Mouse (Mus musculus): ENCODE data around the gene Map10. TPM values are rescaled to one million over a fixed set of nuclear protein-coding genes. Genes with fewer than 3 reads are reported as not detected.

The Map10 gene
- polyA plus RNA-seq, 1 experiment from 2014 or later: 4.3 TPM

GRCm38 (mm10) chr8:125645757-125646478 lies 23.7 kb upstream of the Map10 start:
- Histone ChIP-seq H3K27me3 (ENCODE audit: control insufficient read depth, insufficient read depth, low read length) (no peaks in the 10 kb centered on the region), H3K36me3 (ENCODE audit: control insufficient read depth, insufficient read depth, low read length) (no peaks in the 10 kb centered on the region), H3K4me1 (ENCODE audit: control insufficient read depth, insufficient read depth, low read length) (0 out of 2 replicates have a peak, but pooled peaks cover 5% of the 10 kb centered on the region), H3K4me2 (ENCODE audit: low read depth, low read length) (no peak overlapping the region), H3K4me3 (replicated peaks; ENCODE audit: low read length) (no peak overlapping the region), H3K27ac (ENCODE audit: low read length) (no peak overlapping the region), H3K9ac (ENCODE audit: low read length) (no peak overlapping the region), H3K9me3 (replicated peaks; ENCODE audit: control insufficient read depth, low read length) (no peaks in the 10 kb centered on the region)
- WGBS: 56% methylated on average over 10 of the region's 10 CpGs
- no peak for ATAC-seq (ENCODE audit: insufficient read depth, low FRiP score)

GRCm38 (mm10) chr8:125649447-125649846 lies 20.2 kb upstream of the Map10 start:
- Histone ChIP-seq H3K4me2 (ENCODE audit: low read depth, low read length) (no peak overlapping the region), H3K27me3 (ENCODE audit: control insufficient read depth, insufficient read depth, low read length) (no peaks in the 10 kb centered on the region), H3K36me3 (ENCODE audit: control insufficient read depth, insufficient read depth, low read length) (no peaks in the 10 kb centered on the region), H3K27ac (ENCODE audit: low read length) (no peak overlapping the region), H3K4me3 (replicated peaks; ENCODE audit: low read length) (no peak overlapping the region), H3K9ac (ENCODE audit: low read length) (no peak overlapping the region), H3K4me1 (ENCODE audit: control insufficient read depth, insufficient read depth, low read length) (no peaks in the 10 kb centered on the region), H3K9me3 (replicated peaks; ENCODE audit: control insufficient read depth, low read length) (no peaks in the 10 kb centered on the region)
- no peak for ATAC-seq (ENCODE audit: insufficient read depth, low FRiP score)
- WGBS: 75% methylated on average over 4 of the region's 4 CpGs

- Histone ChIP-seq H3K9ac (ENCODE audit: low read length) (no peak overlapping the region), H3K4me3 (replicated peaks; ENCODE audit: low read length) (no peak overlapping the region), H3K27ac (ENCODE audit: low read length) (no peak overlapping the region), H3K36me3 (ENCODE audit: control insufficient read depth, insufficient read depth, low read length) (no peaks in the 10 kb centered on the region), H3K4me1 (ENCODE audit: control insufficient read depth, insufficient read depth, low read length) (no peaks in the 10 kb centered on the region), H3K9me3 (replicated peaks; ENCODE audit: control insufficient read depth, low read length) (no peaks in the 10 kb centered on the region), H3K4me2 (ENCODE audit: low read depth, low read length) (no peak overlapping the region), H3K27me3 (ENCODE audit: control insufficient read depth, insufficient read depth, low read length) (no peaks in the 10 kb centered on the region)
- ATAC-seq (ENCODE audit: insufficient read depth, low FRiP score): no peak
- WGBS: 87% methylated on average over 2 of the region's 2 CpGs
Measured at GRCm38 (mm10) chr8:125654821-125655220, 14.8 kb upstream of the Map10 start.

- no peaks in the 10 kb centered on the region for H3K36me3 ChIP-seq (ENCODE audit: control insufficient read depth, insufficient read depth, low read length)
- WGBS: 87% methylated on average over 5 of the region's 5 CpGs
- no peak overlapping the region for H3K27ac ChIP-seq (ENCODE audit: low read length)
- H3K4me3 ChIP-seq (replicated peaks; ENCODE audit: low read length): no peak overlapping the region
- no peak overlapping the region for H3K9ac ChIP-seq (ENCODE audit: low read length)
- H3K9me3 ChIP-seq (replicated peaks; ENCODE audit: control insufficient read depth, low read length): no peaks in the 10 kb centered on the region
- H3K4me2 ChIP-seq (ENCODE audit: low read depth, low read length): no peak overlapping the region
- no peaks in the 10 kb centered on the region for H3K4me1 ChIP-seq (ENCODE audit: control insufficient read depth, insufficient read depth, low read length)
- no peaks in the 10 kb centered on the region for H3K27me3 ChIP-seq (ENCODE audit: control insufficient read depth, insufficient read depth, low read length)
- no peak for ATAC-seq (ENCODE audit: insufficient read depth, low FRiP score)
Measured at GRCm38 (mm10) chr8:125658508-125658907, 11.1 kb upstream of the Map10 start.

GRCm38 (mm10) chr8:125658926-125659325 lies 10.7 kb upstream of the Map10 start:
- H3K4me2 ChIP-seq (ENCODE audit: low read depth, low read length): no peak overlapping the region
- 76% methylated on average over 4 of the region's 4 CpGs for WGBS

GRCm38 (mm10) chr8:125660397-125660796 lies 9.2 kb upstream of the Map10 start:
- H3K27ac ChIP-seq (ENCODE audit: low read length): no peak overlapping the region
- H3K4me3 ChIP-seq (replicated peaks; ENCODE audit: low read length): no peak overlapping the region
- H3K36me3 ChIP-seq (ENCODE audit: control insufficient read depth, insufficient read depth, low read length): no peaks in the 10 kb centered on the region
- 72% methylated on average over 6 of the region's 6 CpGs for WGBS
- H3K4me2 ChIP-seq (ENCODE audit: low read depth, low read length): no peak overlapping the region
- H3K4me1 ChIP-seq (ENCODE audit: control insufficient read depth, insufficient read depth, low read length): no peaks in the 10 kb centered on the region
- H3K9ac ChIP-seq (ENCODE audit: low read length): no peak overlapping the region
- ATAC-seq (ENCODE audit: insufficient read depth, low FRiP score): no peak
- no peaks in the 10 kb centered on the region for H3K27me3 ChIP-seq (ENCODE audit: control insufficient read depth, insufficient read depth, low read length)
- H3K9me3 ChIP-seq (replicated peaks; ENCODE audit: control insufficient read depth, low read length): no peaks in the 10 kb centered on the region

More at GRCm38 (mm10) chr8:125658926-125659325, 10.7 kb upstream of the Map10 start:
- Histone ChIP-seq H3K9me3 (replicated peaks; ENCODE audit: control insufficient read depth, low read length) (no peaks in the 10 kb centered on the region), H3K4me1 (ENCODE audit: control insufficient read depth, insufficient read depth, low read length) (no peaks in the 10 kb centered on the region), H3K27ac (ENCODE audit: low read length) (no peak overlapping the region), H3K9ac (ENCODE audit: low read length) (no peak overlapping the region), H3K4me3 (replicated peaks; ENCODE audit: low read length) (no peak overlapping the region), H3K36me3 (ENCODE audit: control insufficient read depth, insufficient read depth, low read length) (no peaks in the 10 kb centered on the region), H3K27me3 (ENCODE audit: control insufficient read depth, insufficient read depth, low read length) (no peaks in the 10 kb centered on the region)
- ATAC-seq (ENCODE audit: insufficient read depth, low FRiP score): no peak

- no peak overlapping the region for H3K9ac ChIP-seq (ENCODE audit: low read length)
- no peak overlapping the region for H3K4me3 ChIP-seq (replicated peaks; ENCODE audit: low read length)
- H3K4me1 ChIP-seq (ENCODE audit: control insufficient read depth, insufficient read depth, low read length): no peaks in the 10 kb centered on the region
- 84% methylated on average over 12 of the region's 13 CpGs for WGBS
- no peaks in the 10 kb centered on the region for H3K27me3 ChIP-seq (ENCODE audit: control insufficient read depth, insufficient read depth, low read length)
- ATAC-seq (ENCODE audit: insufficient read depth, low FRiP score): no peak
- no peaks in the 10 kb centered on the region for H3K9me3 ChIP-seq (replicated peaks; ENCODE audit: control insufficient read depth, low read length)
- H3K4me2 ChIP-seq (ENCODE audit: low read depth, low read length): no peak overlapping the region
- H3K36me3 ChIP-seq (ENCODE audit: control insufficient read depth, insufficient read depth, low read length): no peaks in the 10 kb centered on the region
- H3K27ac ChIP-seq (ENCODE audit: low read length): no peak overlapping the region
Measured at GRCm38 (mm10) chr8:125661958-125662668, 7.5 kb upstream of the Map10 start.

- ATAC-seq (ENCODE audit: insufficient read depth, low FRiP score): no peak
- Histone ChIP-seq H3K4me2 (ENCODE audit: low read depth, low read length) (no peak overlapping the region), H3K27me3 (ENCODE audit: control insufficient read depth, insufficient read depth, low read length) (no peaks in the 10 kb centered on the region), H3K27ac (ENCODE audit: low read length) (no peak overlapping the region), H3K36me3 (ENCODE audit: control insufficient read depth, insufficient read depth, low read length) (no peaks in the 10 kb centered on the region), H3K4me1 (ENCODE audit: control insufficient read depth, insufficient read depth, low read length) (no peaks in the 10 kb centered on the region), H3K4me3 (replicated peaks; ENCODE audit: low read length) (no peak overlapping the region), H3K9ac (ENCODE audit: low read length) (no peak overlapping the region), H3K9me3 (replicated peaks; ENCODE audit: control insufficient read depth, low read length) (no peaks in the 10 kb centered on the region)
- 60% methylated on average over 6 of the region's 6 CpGs for WGBS
Measured at GRCm38 (mm10) chr8:125662669-125663048, 7.0 kb upstream of the Map10 start.

- no peak overlapping the region for H3K9ac ChIP-seq (ENCODE audit: low read length)
- no peaks in the 10 kb centered on the region for H3K36me3 ChIP-seq (ENCODE audit: control insufficient read depth, insufficient read depth, low read length)
- H3K9me3 ChIP-seq (replicated peaks; ENCODE audit: control insufficient read depth, low read length): peaks cover 6% of the 10 kb centered on the region
- H3K27me3 ChIP-seq (ENCODE audit: control insufficient read depth, insufficient read depth, low read length): no peaks in the 10 kb centered on the region
- 0 out of 2 replicates have a peak, but pooled peaks cover 8% of the 10 kb centered on the region for H3K4me1 ChIP-seq (ENCODE audit: control insufficient read depth, insufficient read depth, low read length)
- 60% methylated on average over 8 of the region's 8 CpGs for WGBS
- no peak for ATAC-seq (ENCODE audit: insufficient read depth, low FRiP score)
- no peak overlapping the region for H3K27ac ChIP-seq (ENCODE audit: low read length)
- H3K4me2 ChIP-seq (ENCODE audit: low read depth, low read length): no peak overlapping the region
- H3K4me3 ChIP-seq (replicated peaks; ENCODE audit: low read length): no peak overlapping the region
Measured at GRCm38 (mm10) chr8:125665183-125665875, 4.3 kb upstream of the Map10 start.

All from stomach, embryonic 16.5 days (tissue).